Mouse (Mus musculus): Measurements from ENCODE around the gene Gm8024.
"Not testable (repeated sequence)": the region's sequence is repeated elsewhere in the genome, so short reads cannot be mapped to it uniquely, and the experiment has no call there.

Gm8024 gene

DNA sequence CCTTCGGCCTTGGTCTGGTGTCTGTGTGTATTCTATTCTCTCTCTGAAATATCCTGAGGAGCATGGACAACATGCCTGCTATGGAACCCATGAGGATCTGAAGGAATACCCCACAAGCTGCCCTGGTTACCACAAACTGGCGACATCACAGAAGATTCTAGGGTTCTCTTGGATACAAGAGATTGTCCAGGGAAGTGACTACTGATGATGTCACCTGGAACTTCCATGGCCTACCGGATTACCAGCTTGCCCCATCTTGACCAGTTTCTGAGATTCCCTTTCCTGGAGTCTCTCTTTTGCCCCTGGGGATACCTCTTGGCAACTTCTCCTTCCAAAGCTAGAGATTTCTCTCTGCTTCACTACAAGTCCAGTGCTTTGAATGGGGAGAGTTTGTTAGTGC lies at the start of gene Gm8024:
Gene Gm8024 (minus strand): TSS at position 101 of the 400 bp plus-strand sequence.
- DNase-seq (ENCODE audit: low read depth): not testable (repeated sequence)

DNA sequence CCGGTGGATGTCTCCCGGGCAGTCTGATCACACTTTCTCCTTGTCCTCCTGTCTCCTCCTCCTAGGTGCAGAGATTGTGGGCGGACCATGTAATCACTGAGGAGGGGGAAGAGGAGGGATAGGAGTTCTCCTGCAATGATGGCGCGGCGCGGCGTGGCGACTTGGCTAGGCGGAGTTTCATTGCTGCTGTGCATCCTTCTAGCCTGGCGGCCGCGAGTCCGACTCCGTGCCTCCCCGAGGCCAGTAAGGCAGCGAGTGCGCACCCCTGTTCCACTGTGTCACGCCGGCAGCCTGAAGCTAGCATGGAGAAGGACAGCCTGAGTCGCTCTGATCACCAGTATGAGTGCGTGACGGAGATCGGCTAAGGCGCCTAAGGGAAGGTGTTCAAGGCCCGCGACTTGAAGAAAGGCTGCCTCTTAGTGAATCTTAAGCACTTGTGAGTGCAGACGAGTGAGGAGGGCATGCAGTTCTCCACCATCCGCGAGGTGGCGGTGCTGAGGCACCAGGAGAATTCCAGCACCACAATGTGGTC lies 19.2 kb upstream of the Gm8024 start:
- DNase-seq (ENCODE audit: low read depth): not testable (repeated sequence)

DNA sequence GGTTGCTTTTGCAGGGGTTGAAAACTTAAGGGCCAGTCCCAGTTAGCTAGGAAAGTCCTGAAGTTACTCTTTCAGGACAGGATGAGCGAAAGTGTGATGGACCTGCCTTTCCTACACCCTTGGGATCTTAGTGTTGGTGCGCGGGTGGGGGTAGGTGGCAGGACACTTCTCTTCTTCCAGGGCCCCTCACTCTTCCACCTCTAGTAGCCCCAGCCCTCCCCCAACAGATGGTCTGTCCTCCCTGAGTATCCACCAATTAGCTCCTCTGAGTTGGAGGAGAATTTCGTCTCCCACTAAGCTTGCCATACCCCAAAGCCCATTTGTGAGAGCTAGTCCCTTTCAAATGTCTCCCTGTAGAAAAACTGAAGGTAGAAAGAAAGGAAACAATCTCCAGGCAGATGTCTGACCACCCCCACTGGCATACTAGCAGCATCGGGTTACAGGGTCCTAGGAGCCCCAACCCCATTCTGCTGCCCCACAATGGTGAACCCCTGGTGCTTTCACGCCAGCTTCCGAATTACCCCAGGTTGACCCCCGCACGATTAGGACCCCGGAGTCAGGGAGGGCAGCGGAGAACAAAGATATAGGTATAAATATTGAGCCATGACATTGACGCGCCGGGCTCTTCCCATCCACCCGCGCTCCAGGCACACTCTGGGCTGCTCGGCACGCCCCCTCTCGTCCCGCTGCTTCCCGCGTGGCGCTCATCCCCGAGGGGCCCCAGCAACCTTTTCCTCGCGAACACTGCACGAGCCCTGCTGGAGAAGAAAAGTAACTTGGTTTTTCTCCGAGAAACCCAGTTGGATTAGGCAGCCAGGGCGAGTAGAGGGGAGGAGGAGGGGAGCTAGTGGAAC lies 18.5 kb upstream of the Gm8024 start:
- DNase-seq (ENCODE audit: low read depth): not testable (repeated sequence)

DNA sequence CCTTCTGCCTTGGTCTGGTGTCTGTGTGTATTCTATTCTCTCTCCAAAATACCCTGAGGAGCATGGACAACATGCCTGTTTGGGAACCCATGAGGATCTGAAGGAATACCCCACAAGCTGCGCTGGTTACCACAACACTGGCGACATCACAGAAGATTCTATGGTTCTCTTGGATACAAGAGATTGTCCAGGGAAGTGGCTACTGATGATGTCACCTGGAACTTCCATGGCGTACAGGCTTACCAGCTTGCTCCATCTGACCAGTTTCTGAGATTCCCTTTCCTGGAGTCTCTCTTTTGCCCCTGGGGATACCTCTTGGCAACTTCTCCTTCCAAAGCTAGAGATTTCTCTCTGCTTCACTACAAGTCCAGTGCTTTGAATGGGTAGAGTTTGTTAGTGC lies 21.8 kb downstream of the Gm8024 start, which contains the start of gene Gm8020:
Gene Gm8020 (minus strand): TSS at position 101 of the 400 bp plus-strand sequence.
- DNase-seq (ENCODE audit: low read depth): not testable (repeated sequence)

Data from c-Kit-positive CD71-negative TER-119-negative erythroid progenitor cells, embryonic 14.5 days (primary cell).